Mouse (Mus musculus) small intestine, adult 2 months (tissue): ENCODE measurements around the gene Dpm1.

Experiments used
- CTCF ChIP-seq: fragments of 200-500 bp; IDR thresholded peaks from 2 replicates; pipeline ENCODE4 v1.5.1; 2012; ENCODE audit warnings: low read depth, mild to moderate bottlenecking, control low read depth, inconsistent platforms, low read length, moderate library complexity, mixed read lengths; ENCODE audit not compliant: insufficient replicate concordance, insufficient read length; ENCODE audit errors: extremely low read depth
- POLR2A ChIP-seq: fragments of 200-500 bp; IDR thresholded peaks from 2 replicates; pipeline ENCODE4 v1.6.1; 2012; ENCODE audit warnings: low read depth, mild to moderate bottlenecking, control low read depth, inconsistent platforms, low read length, moderate library complexity

GRCm38 (mm10) chr2:168260124-168260523 lies 29.7 kb upstream of the Dpm1 start:
- no peak for TF ChIP-seq CTCF
- no peak for TF ChIP-seq POLR2A
